Mouse (Mus musculus) frontal cortex, postnatal 25 days (tissue): Measurements from ENCODE around the gene Dnajb9.
"Not testable (repeated sequence)": the region's sequence is repeated elsewhere in the genome, so short reads cannot be mapped to it uniquely, and the experiment has no call there.

ENCODE experiments used
- DNase-seq, 2 experiments: peaks; one replicate each; pipeline ENCODE4 v3.0.0; 2022; ENCODE audit warnings: low spot score in 2 of 2

Gene Dnajb9

DNA sequence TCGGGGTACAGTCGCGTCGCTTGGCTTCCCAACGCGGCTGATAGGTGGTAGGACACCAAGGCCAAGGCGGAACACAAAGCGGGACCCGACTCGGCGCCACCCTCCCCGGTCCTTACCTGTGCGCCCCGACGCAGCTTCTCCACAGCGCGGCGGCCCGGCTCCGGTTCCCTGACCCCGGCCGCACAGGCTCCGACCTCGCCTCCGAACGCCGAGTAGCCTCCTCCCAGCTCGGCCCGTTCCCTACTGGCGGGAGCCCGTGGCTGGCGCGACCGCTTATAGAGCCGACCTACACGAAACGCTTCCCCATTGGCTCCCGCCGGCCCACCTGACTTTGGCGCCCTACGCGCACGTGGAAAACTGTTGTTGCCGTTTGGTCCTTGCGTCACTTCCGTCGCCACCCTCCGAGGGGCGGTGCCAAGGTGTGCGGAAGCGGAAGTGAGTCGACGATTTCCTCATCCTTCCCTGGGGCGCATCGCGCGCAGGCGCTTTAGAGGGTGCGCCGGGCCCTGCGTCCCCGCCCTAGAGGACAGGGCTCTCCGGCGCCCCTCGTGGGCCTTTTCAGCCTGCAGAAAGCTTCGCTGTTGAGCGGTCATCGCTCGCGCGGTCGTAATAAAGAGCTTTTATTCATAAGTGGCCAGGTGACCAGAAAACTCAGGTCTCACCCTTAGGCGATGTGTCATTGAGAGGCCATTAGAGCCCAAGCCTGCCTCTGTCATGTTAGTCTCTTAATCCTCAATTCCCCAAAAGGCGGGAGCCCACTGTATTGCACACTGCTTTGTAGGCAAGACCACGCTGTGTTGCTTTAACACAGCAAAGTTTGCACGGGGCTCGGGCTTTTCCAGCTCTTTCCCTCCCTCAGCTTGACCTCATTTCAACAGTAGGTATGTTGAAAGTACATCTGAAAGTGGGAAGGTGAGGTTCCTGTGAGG is at the start of gene Dnajb9:
Dnajb9 (minus strand) TSS at position 503 of the 929 bp plus-strand sequence.
- DNase-seq, result peak; percentile 99

GRCm38 (mm10) chr12:44248309-44248977 is 38.3 kb upstream of the Dnajb9 start:
- no peak for DNase-seq

- DNase-seq, result no peak
Observed at GRCm38 (mm10) chr12:44245739-44246138, 35.6 kb upstream of the Dnajb9 start.

DNA sequence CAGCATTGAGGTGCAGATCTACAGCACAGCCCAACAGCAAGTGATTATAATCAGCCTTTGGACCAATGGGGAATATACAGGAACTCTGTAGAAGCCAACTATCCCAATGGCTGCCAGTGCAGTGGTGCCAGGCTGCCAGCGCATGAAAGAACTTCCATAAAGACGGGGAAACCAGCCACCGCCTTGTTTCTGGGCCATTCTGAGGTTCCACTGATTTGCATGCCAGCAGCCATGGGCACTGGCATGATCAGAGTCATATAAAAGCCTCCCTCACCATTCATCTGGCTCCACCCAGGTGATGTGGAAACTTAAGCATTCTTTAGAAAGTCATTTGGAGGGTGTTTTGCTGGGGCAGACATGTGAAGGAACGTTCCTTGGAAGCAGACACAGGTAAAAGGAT is 32.3 kb upstream of the Dnajb9 start:
- no peak for DNase-seq

DNA sequence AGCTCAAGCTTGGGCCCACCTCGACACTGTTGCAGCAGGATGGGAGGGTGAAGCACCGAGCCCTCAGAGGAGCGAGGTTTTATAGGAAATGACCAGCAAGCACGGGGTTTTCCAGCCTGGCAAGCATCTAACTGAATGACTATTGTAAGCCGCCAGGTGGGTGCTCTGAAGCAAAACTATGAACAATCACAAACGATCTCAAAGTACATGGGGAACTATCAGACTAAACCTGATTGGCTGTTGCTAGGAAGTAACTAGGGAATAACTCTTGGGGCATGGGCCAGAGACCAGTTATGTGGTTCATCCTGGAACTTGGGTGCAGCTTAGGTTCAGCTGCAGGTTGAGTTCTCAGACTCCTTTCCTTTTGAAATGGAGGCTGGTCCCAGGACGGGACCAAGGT is 31.0 kb upstream of the Dnajb9 start:
- no peak for DNase-seq

DNA sequence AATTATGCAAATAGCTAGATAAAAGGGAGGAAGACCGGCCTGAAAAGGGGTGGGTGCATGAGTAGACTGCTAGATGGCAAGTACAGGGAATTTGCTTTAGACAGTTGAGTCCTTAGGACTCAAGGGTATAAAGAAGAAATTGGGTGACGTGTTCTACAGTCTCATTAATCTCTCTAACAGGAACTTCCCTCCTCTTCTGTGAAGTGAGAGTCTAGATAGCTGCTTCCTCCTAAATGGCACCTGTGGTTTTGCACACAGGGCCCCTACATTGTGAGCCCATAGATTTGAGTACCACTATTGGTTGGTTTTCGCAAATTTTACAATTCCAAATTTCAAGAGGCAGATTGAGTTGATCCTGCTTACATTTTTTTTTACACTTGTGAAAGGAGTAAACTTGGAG is 14.5 kb upstream of the Dnajb9 start:
- DNase-seq, result no peak

- DNase-seq, result no peak
Observed at GRCm38 (mm10) chr12:44223044-44223443, 12.9 kb upstream of the Dnajb9 start.

- DNase-seq, result no peak
Observed at GRCm38 (mm10) chr12:44221651-44222356, 11.7 kb upstream of the Dnajb9 start.

DNA sequence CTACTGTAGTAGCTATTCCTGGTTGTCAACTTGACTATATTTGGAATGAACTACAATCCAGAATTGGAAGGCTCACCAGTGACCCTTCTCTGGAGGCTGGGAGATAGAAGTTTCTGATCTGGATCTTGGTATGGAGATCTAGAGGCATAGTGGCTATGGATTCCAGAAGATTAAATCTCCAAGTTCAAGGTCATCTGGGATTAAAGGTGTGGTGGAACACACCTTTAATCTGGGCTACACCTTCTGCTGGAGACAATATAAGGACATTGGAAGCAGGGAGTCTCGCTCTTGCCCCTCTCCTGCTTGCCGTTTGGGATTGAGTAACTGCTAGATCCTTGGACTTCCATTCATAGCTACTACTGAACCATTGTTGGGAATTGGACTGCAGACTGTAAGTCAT is 10.9 kb upstream of the Dnajb9 start, which contains the start of gene Pnpla8:
Pnpla8 (plus strand) TSS at position 301 of the 400 bp plus-strand sequence.
- DNase-seq, result not testable (repeated sequence)

DNA sequence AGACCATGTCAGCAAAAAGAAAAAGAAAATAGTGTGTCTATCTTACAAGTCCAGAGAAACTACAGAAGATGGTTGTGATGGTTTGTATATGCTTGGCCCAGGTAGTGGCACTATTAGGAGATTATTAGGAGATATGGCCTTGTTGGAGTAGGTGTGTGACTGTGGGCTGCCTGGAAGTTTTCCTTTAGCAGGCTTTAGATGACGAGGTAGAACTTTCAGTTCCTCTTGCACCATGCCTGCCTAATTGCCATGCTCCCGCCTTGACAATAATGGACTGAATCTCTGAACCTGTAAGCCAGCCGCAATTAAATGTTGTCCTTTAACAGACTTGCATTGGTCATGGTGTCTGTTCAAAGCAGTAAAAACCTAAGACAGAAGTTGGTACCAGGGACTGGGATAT is 1.4 kb upstream of the Dnajb9 start:
- no peak for DNase-seq

- peak; percentile 8 to 22 for DNase-seq
Observed at GRCm38 (mm10) chr12:44209141-44209823, 844 bp downstream of the Dnajb9 start.

GRCm38 (mm10) chr12:44197873-44198525 is 12.1 kb downstream of the Dnajb9 start:
- no peak for DNase-seq

- DNase-seq, result peak; percentile 25 to 46
Observed at GRCm38 (mm10) chr12:44181081-44181982, 28.8 kb downstream of the Dnajb9 start.

DNA sequence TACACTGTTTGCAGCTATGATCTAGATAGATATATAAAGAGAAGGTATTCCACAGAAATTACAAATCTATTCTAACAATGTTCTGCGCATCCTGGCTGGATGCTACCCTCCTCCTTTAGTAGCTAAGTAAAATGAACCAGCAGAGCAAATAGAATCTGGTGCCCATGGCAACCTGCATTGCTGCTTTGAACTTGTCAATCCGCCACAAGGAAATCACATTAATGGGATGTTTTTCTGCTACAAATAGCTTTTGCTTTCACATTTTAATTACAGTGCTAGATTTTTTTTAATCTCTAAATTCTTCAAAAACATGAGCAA is 33.1 kb downstream of the Dnajb9 start:
- DNase-seq, result no peak

DNA sequence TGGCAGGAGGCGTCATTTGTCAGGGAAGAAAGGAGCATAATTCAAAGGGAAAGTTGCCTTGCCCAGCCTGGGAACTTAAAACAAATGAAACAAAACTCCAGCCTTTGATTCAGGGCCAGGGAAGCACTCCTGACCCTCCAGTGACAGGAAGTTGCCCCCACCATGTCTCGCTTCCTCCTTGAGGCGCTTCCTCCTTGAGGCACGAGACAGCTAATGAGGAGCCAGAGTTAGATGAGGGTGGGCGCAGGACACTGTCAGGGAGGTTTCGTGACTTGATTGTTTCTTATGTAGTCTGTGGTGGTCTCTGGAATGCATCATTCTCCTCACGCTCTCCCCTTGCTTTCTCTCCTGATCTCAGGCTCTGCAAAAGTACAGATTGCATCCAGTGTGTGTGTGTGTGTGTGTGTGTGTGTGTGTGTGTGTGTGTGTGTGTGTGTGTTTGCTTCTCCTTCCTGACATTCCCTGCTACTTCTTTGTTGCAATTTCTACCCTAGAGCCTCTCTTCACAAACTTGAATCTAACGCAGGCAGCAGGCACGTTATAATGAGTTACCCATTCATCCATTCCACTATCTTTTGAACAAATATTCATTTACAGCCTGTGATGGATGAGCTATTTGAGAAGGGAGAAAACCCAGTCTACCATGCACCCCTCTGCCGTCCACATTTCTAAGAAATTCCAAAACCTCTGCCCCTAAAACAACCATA is 33.6 kb downstream of the Dnajb9 start:
- DNase-seq, result no peak

- DNase-seq, result peak in 1 of 2 experiments; percentile 26
Observed at GRCm38 (mm10) chr12:44166949-44167348, 43.2 kb downstream of the Dnajb9 start.

DNA sequence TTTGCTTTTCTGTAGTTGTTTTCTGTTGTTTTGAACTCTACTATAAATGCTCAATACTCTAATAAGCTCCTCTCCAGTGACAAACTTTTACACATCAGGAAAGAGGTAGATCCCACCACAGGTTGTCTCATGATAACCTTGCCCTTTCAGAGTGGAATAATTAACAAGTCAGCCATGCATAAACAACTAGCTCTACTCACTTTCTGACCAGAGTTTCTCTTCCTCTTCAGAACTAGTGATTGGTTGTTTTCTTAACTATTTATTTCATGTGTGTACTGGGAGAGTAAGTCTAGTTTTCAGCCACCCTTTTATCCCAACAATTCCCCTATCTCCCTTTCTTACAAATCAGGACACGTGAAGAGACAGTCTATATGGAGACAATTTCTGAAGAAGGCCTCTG is 50.8 kb downstream of the Dnajb9 start:
- DNase-seq, result no peak
